Mouse (Mus musculus) layer of hippocampus, postnatal 25 days (tissue): ENCODE measurements around the gene Sap18b. TPM values are rescaled to one million over a fixed set of nuclear protein-coding genes. Genes with fewer than 3 reads are reported as not detected.
"Not testable (repeated sequence)": the region's sequence is repeated elsewhere in the genome, so short reads cannot be mapped to it uniquely, and the experiment has no call there.

ENCODE experiments used
- DNase-seq, 2 experiments: peaks; one replicate each; pipeline ENCODE4 v3.0.0; 2022; ENCODE audit warnings: mixed read lengths in 2 of 2, low spot score in 1 of 2; ENCODE audit errors: extremely low spot score in 1 of 2
- total RNA-seq, 2 experiments: library from RNA; stranded (reverse); gene quantifications; 2 replicates each; pipeline ENCODE4 v1.2.3; 2021

Gene Sap18b
- total RNA-seq, 2 experiments from 2014 or later: 121 to 139 TPM

DNA sequence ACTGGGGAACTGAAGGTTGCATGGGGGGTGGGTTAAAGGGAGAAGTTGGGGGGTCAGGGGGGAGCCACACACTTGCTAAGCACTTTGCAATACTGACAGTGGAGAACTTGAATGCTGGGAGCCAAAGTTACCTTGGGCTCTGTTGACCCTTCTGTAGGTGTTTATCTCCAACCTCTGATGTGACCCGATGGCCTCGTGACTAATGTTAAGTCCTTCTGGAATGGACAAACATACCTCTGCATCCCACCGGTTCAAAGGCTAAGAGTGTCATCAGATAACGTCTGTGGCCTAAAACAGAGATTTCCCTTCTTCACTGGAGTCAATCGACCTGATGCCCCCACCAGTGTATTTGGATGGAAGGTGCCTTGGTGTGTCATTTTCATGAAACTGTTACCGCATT is 3.9 kb upstream of the Sap18b start:
- no peak for DNase-seq

DNA sequence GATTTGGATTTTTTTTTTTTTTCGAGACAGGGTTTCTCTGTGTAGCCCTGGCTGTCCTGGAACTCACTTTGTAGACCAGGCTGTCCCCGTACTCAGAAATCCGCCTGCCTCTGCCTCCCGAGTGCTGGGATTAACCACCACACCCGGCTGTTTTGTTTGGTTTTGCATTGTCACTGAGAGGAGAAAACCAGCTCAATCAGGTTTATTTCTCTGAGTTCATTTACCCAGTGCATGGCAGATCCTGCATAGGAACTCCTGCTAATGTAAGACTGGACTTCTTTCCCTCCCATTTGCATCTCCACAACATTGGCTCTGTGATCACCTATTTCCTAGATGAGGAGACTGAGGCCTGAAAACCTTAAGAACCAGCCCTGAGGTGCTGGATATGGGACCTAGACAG is 3.0 kb upstream of the Sap18b start:
- no peak for DNase-seq

DNA sequence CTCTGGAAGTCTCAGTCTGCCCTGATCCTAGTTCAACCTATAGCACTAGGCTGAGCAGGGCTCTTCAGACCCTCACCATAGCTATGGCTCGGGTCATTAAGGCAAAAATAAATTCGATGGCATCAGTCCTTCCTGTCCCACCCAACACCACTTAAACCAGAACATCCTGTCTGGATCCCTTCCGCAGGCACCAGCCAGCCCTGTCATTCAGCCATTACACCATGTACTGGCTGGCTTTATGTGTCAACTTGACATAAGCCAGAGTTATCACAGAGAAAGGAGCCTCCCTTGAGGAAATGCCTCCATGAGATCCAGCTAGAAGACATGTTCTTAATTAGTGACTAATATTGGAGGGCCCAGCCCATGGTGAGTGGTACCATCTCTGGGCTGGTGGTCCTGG is 2.4 kb upstream of the Sap18b start:
- no peak for DNase-seq

DNA sequence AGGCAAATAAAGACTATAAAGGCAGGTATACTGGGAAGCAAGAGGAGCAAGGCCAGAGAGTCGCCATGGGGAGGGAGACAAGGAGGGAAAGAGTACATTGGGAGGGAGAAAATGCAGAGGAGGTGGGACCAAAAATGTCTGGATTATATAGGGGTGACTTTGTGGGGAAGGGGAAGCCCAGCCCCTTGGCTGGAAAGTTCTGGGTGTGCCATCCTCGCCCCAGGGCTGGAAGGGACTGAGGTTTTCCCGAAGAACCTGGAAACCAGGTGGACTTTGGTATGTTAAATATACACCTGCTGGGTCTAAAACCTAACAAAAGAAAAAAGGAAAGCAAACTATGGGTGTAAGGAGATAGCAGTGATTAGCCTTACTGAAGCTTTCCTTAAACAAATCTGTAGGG is 5.0 kb downstream of the Sap18b start:
- no peak for DNase-seq

DNA sequence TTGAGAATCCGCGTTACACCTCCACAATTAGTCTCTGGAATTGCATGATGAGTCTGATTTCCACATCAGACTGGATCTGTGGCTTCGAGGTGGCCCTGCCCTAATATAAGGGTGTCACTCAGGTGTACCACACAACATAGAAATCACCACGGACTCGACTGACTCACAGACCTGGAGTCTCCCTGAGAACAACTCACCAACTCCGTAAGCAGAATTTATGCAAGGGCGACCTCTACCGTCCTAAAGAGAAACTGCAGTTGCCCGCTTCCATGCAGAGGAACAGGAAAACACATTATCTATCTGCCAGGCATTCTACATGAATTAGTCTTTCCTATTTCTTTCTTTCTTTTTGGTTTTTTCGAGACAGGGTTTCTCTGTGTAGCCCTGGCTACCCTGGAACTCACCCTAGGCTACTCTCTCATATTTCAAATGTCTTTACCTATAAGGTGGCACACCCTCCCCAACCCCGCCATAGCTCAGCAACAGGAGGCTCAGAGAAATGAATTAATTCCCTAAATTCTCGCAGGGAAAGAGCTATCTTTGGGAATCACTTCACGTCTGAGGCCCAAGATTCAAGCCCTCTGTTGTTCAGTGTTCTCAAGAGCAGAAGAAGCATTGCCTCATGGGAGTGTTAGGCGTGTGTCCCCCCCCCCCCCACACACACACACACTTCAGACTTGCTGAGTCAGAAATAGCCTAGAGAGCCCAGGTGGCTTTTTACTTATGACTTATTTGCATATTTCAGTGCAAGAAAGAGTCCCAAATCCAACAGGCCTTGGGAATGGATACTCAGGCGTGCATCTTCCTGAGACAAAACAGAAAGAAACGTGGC is 7.7 kb downstream of the Sap18b start:
- peak; percentile 80 to 90 for DNase-seq

DNA sequence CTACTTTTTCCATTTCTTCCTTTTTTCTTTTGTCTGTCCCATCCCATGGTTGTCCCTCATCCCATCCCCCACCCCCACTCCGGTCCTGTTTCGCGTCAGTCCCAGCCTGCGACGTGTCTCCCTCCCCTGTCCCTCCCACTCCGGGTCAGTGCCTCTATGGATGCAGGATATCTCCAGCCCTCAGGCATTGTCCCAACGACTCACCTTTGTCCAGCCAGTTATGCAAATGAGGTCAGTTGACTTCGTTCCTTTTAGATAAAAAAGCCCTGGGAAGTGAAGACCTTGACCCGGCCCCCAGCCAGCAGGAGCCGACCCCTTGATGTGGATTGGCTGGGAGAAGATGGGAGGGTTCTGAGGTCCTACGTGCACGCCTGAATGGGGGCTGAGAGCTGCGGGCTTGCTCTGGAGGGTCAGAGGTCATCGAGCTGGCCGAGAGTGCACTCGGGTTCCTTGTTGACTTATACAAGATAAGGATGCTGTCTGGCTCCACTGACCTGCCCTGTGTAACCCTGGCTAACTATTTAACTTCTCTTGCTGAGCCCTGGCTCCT is 8.4 kb downstream of the Sap18b start:
- DNase-seq: no peak

DNA sequence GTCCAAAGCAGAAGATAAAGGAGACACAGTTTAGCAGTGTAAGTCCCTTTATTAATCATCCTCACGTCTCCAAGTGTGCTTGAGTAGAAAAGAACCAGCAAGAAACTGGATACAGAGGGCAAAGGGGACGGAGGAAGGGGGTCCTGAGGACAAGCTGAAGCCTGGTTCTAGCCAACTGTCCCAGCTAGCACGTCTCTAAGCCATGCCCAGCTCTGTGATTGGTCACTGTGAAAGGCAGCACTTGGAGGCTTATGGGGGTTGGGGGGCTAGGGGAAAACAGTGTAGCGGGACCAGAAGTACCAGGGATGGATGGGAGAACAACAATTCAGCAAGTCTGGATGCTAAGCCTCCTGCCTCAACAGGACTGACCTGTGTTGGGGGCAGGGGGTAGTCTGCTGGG is 10.7 kb downstream of the Sap18b start:
- no peak for DNase-seq

DNA sequence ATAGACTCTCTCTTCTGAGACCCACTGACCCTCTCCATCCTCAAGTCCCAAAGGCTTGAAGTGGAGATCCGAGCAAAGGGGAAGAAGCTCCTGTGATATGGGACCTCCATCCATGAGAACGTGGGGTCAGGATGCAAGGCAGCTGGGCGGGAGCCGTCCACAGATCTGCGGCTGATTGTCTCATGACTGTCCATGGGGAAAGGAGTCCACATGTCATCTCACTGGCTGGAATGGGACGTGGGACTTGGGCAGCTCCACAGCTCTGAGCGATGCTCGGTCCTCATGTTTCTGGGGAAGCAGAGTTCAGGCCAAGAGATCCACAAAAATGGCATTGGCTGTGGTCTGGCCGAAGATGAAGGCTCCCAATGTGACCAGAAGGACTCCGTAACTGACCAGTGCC is 12.1 kb downstream of the Sap18b start:
- DNase-seq: no peak

DNA sequence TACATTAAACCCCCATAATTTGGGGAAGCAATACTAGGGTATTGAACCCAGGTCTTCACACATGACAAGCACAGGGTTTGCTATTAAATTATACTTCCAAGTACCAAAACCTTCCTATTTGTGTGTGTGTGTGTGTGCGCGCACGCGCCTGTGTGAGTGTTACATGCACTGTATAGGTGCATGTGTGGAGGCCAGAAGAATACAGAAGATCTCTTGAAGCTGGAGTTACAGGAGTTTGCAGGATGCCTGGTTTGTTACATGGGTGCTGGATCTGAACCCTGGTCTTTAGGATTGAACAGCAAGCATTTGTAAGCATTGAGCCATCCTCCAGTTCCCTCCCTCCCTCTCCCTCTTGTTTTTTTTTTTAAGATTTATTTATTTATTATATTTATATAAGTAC is 14.1 kb downstream of the Sap18b start:
- no peak for DNase-seq

DNA sequence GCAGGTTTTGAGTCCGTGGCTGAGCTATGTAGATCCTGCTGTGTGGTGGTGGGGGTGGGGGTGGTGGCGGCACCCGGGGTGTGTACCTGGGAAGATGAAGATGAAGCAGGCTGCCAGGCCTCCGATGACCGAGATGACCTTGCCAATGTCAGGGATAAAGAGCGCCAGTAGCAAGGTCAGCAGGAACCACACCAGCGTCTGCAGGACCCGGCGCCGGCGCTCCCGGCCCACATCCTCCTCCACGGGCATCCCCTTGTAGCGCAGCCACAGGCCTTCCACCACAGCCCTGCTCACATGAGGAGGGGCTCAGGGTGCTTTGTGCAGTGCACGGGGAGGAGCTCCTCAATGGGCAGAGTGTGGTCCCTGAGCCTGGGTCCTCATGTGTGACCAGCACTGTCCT is 16.3 kb downstream of the Sap18b start:
- DNase-seq: no peak

DNA sequence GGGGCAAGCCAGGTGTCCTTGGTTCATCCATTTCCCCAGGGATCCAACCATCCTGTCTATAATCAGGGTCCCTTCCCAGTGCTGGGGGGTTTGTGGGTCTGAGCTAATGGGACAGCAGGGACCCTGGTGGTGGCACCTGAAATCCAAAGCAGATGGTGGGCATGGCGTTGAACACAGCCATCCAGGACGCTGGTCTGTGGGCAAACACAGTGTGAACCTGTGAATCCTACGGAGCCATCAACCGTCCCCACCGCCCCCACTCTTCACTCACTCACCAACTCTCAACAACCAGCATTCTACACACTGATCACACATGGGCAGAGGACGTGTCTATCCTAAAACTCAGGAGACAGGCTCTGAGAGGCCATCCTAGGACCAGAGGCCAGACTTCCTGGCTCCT is 18.8 kb downstream of the Sap18b start:
- DNase-seq: no peak

DNA sequence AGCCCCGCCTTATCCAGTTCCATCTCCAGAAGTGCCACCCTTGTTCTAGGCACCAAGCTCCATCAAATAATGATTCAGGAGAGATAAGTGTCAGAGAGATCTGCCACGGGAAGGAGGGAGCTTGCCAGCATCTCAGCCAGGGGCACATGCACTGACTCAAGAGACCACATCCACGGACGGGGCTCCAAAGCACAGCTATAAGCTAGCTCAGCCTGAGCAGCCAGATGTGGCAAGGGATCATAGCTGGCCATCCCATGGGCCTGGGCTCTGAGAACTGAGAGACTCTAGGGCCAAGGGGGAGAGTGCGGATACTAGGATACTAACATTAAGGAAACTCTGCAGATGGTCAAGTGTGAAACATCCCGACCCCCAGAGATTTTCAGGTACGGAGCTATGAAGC is 19.9 kb downstream of the Sap18b start:
- DNase-seq: no peak

DNA sequence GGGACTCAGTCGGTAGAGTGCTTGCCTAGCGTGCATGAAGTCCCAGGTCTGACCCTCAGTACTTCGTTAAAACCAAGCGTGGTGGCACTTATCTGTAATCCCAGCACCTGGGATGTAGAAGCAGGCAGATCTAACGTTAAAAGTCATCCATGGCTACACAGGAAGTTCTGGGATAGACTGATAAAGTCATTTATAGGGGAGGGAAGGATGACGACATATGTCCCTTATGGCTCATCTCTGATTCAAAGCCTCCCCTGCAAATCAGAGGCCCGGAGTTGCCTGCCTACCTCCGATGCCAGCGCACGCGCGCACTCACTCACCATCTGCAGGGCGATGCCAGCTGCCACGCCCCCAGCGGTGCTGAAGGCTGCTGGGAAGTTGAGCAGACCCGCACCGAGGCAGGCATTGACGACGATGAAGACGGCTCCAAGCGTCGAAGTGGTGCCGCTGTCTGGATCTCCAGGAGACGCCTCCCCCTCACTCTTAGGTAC is 23.0 kb downstream of the Sap18b start:
- DNase-seq: no peak

DNA sequence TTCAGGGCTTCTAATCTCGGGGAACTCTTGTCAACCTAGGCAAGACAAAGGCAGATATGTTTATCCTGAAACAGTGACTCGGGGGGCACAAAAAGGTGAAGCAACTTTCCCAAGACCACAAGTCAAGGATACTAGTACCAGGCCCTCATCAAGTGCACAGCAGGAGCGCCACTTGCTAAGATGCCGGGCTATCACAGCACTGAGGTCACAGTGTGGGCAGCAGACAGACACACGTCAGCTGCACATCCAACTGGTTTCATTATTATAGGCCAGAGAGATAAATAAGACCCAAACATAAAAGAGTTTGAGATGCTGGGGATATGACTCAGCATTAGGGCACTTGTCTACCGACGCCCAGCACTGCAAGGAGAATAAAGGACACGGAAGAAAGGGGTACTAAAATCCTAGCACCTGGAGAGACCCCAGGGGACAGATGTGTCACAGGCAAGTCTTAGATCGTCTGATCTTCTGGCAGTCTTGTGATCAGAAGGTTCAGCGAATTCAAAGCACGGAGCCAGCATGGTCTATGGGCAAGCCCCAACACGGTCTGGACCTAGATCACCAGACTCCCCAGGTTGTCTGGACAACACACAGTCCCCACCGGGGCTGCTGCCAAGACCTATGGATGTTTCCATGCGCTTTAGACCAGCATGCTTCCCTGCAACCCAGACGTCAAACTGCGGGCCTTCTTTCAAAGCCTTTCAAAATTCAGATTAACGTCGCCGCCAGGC is 23.8 kb downstream of the Sap18b start:
- DNase-seq: no peak

DNA sequence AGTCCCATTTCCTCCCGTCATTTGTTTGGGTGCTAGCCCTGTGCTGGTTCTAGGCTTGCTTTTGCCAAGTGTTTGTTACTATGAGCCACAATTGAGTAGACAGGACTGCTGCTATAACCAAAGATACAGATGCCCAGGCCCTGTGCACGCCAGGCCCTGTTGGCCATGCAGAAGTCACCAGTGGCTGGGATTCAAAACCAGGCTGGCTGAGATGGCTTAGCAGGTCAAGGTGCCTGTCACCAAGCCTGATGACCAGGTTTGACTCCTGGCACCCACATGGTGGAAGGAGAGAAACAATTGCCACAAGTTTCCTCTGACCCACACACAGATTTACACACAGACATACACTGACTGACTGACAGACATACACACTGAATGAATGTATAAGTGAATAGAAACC is 25.2 kb downstream of the Sap18b start:
- DNase-seq: no peak

DNA sequence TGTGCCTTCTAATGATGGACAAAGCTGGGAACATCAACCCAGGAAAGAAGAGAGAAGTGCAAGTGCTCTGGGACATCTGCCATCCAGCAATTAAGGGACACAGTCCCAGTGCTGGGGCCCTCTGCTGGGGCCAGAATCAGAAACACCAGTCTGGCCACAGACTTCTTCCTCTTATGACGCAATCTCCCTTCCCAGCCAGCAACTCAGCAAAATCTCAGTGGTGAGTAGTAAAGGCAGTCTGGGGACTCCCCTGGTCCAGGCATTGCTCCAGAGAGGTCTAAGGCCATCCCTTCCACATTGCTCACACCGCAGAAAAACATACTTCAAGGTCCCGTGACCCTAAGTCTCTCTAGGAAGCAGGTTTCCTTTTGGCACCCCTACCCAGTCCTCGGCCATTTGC is 27.1 kb downstream of the Sap18b start:
- no peak for DNase-seq

DNA sequence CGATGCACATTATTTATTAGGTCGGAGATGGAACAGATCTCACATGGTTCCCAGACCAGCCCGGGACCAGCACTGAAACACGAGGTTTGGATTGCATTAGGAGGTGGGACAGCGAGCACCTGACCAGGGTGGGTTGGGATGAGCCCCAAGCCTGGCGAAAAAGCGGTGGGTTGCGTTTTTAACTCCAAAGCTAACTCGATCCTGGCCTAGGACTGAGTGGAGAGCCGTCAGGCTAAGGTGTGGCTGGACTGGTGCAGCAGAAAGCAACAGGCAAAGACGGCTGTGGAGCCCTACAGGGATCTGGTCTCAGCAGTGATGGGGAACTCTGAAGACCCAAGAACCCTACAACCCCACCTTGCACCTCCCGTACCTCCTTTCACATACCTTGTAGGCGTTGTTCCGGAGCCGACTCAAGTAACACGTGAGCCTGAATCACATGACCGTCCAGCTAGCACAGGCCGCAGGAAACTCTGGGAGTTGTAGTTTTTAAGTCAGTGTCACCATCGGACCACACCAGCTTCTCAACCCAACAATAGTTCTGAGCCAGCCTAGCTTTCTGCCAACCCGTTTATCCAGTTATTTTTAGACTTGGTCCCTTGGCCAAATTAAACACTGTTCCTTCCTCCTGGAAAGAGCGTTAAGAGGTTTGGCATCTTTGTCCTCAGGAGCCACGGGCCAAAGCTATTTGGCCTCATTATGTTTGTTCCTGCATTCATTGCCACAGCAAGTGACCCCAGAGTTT is 28.1 kb downstream of the Sap18b start, which contains the start of gene Slc38a7:
Gene Slc38a7, minus strand, starts transcription at position 438 of the 742 bp plus-strand sequence.
- DNase-seq: peak; percentile 54 to 58

DNA sequence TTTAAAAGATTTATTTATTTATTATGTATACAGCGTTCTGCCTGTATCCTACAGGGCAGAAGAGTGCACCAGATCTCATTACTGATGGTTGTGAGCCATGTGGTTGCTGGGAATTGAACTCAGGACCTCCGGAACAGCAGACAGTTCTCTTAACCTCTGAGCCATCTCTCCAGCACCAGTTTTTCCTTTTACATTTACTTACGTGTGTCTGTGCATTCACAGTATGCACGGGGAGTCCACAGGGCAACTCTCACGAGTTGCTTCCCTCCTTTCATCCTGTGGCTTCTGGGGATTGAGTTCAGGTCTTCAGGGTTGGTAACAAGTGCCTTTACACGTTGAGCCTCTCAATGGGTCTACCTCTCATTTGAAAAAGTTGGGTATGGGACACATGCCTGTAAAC is 29.0 kb downstream of the Sap18b start:
- DNase-seq: no peak

DNA sequence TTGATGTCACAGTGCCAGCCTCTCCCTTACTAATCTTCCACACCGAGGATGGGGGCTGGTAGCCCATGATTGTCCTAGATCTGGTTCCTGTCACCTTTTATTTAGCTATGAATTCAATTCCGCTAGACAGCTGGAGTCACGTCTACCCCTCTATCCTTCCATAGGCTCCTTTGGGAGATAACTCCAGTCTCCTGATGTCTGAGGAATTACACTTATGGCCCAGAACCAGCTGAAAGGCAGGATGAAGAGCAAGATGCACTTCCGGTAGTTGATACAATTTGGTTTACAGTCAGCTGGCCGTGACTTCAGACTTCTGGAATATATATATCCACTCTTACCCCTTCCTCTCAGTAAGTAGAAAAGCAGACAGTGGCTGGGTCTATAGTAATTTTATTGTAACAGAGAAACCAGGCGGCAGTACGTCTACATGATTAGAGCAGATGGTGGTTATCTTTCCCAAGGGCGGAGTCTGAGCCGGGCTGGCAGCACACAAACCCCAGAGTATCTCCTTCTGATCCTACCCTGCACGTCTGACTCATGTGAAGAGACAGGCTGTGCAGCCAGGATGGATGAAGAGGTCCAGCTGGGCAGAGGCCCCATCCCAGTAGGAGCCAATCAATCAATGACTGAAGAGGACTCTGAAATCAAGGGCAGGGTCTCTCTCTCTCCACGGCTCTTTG is 38.8 kb downstream of the Sap18b start:
- DNase-seq: not testable (repeated sequence)

DNA sequence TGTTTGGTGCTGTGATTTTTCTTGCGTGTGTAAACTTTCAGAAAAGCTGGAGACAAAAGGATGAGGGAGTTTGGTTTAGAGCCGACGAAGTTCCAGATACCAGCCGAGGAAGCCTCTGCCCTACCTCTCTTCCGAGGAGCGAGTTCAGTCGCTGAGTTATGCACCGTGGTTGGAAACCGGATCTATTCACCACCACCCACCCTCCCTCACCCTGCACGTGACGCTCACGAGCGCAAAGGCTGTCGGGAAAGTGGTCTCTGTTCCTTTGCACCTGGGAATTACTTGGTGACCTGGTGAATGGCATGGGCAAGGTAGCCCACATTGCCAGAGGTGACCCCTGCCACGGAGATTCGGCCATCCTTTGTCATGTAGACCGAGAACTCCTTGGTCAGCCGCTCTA is 39.7 kb downstream of the Sap18b start:
- not testable (repeated sequence) for DNase-seq
